Mouse (Mus musculus) cerebellum, postnatal 36 days (tissue): Measurements from ENCODE around the gene Gng12.
"Not testable (repeated sequence)": the region's sequence is repeated elsewhere in the genome, so short reads cannot be mapped to it uniquely, and the experiment has no call there.

Source experiments
- DNase-seq, 2 experiments: peaks; one replicate each; pipeline ENCODE4 v3.0.0; 2021 to 2022; ENCODE audit warnings: mixed read lengths in 2 of 2

Gene Gng12

GRCm38 (mm10) chr6:66994981-66995380, 98.8 kb downstream of the Gng12 start:
- no peak for DNase-seq

GRCm38 (mm10) chr6:66995825-66996224, 99.6 kb downstream of the Gng12 start:
- no peak for DNase-seq

GRCm38 (mm10) chr6:66996257-66996656, 100.1 kb downstream of the Gng12 start:
- no peak for DNase-seq

DNA sequence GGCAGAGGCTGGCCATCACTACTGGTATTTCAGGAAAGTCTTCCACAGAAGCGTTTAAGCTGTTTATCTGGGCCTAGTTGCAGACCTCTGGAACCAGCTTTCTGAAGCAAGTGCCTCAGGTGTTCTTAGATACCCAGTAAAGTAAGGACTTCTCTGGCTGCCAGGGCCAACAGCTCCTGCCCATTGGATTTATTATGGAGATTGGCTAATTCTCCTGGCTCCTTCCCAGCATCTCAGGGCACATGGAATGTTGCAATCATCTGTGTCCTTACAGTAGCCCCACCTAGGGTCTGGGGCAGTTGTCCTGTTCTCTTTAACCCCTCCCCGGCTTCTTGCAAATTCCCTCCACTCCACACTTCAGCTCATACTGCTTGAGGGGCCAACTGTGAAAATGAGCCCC, 102.4 kb downstream of the Gng12 start:
- no peak for DNase-seq

- no peak for DNase-seq
Observed at GRCm38 (mm10) chr6:66999800-67000199, 103.6 kb downstream of the Gng12 start.

- DNase-seq = no peak
Observed at GRCm38 (mm10) chr6:67009888-67010287, 113.7 kb downstream of the Gng12 start.

DNA sequence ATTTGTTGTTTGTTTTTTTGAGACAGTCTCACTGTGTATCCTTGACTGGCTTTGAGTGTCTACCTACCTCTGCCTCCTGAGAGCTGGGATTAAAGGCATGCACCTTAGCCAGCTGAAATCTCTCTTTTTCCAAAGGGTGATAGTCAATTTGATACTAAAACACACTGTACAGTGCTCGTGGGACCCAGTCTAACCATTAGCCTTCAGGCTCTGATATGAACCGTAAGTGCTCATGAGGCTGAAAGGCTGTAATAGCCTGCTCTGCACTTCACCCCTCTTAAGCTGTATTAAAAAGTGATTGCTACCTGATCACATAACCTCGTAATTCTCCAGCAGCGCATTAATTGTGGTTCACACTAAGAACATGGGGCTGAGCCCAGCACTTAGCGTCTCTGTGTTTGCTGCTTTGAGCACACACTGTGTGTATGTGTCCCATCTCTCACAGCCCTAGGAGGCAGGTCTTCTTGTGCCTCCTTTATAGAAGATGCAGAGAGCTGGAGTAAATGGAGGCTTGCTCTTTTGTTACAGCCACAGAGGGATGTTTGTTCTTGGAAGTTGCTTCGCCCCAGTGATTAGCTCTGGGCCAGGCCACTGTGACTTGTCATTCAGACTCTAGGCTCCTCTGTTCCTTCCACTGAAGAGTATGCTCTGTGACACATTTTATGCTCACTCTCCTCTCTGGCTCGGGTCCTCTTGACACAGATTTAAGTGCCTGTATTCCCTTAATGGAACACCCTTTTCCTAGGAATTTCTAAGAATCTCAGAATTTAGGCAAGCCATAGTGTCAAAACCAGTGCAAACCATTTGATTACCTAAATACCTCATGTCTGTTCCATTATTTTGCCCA, 114.4 kb downstream of the Gng12 start:
- no peak for DNase-seq

DNA sequence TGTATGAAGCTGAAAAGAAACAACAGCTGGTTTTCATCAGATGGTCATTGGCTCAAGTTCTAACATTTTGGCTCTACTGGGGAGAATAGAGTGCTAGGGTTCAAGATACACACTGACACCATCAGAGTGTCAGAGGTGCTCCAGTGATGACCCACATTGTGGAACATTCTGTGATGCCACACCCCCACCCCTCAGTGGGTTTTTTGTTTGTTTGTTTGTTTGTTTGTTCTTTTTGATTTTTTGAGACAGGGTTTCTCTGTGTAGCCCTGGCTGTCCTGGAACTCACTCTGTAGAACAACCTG, 115.0 kb downstream of the Gng12 start:
- no peak for DNase-seq

GRCm38 (mm10) chr6:67013293-67013948, 117.2 kb downstream of the Gng12 start:
- no peak for DNase-seq

DNA sequence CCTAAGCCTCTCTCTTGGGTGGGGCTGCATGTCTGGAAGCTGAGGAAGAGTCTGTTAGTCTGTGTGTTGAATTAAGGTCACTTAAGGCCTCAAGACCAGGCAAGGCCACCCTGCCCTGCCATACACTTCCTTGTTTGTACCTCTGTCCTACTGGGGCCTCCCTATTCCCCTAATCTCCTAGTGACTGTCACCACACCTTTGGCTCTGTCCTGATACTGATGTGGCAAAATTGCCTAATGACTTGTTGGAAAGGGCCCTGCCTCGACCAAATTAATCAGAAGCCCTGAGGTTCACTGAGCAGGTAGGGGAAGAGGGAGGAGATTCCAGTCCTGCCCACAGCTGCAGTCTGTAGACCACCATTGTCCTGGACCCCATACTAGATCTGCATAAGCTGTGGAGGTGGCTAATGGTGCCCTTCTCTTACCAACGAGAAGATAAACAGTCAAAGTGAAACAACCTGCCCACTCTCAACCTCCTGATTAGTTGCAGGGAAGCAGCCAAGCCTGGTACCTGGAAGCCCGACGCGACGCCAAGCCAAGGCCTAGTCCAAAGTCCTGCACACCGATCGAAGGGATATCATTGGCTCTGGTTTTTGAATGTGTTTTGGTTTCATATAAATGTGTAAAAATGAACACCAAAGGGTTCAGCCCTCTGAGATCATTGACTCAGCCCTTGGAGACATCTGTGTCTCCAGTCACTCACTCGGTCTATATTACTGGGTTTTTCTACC, 117.9 kb downstream of the Gng12 start:
- DNase-seq = no peak

DNA sequence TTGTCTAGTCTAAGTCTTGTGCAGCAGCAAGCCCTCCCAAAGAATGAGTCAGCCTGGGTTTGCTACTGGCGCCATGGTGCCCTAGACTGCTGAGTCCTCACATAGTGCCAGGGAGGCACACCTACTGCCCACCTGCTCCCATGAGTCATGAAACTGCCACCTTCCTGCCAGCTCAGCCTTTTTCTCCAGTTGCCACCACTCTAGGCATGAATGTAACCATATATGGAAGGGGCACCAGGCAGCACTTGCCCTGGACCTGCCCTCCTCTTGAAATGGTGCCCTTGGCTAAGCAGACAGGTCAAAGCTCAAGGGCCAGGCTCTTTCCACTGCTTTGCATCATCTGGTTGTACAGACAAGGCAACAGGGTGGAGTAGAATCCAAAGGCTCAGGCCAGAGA, 118.5 kb downstream of the Gng12 start:
- DNase-seq = no peak

GRCm38 (mm10) chr6:67015739-67016519, 119.7 kb downstream of the Gng12 start:
- no peak for DNase-seq

- no peak for DNase-seq
Observed at GRCm38 (mm10) chr6:67016520-67017111, 120.4 kb downstream of the Gng12 start.

- DNase-seq = no peak
Observed at GRCm38 (mm10) chr6:67018365-67018764, 122.2 kb downstream of the Gng12 start.

GRCm38 (mm10) chr6:67019001-67019400, 122.8 kb downstream of the Gng12 start:
- DNase-seq = not testable (repeated sequence)

GRCm38 (mm10) chr6:67021308-67021707, 125.1 kb downstream of the Gng12 start:
- no peak for DNase-seq

DNA sequence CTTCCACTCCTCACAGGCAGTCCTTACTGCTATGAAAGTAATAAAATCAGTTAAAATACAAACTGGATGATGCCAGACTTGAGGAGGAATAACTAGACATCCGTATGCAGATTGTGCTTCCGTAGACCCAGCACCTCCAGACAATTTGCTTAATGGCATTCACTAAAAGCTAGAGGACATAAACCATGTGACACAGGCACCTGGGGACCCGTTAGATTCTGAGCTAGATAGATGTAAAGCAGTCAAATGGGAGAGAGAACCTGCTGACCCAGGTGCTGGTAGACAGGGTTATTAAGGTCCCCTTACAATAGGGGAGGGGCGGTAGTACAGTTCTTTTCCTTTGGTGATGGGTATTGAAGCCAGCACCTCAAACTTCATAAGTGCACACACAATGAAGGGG, 127.5 kb downstream of the Gng12 start:
- DNase-seq = no peak

DNA sequence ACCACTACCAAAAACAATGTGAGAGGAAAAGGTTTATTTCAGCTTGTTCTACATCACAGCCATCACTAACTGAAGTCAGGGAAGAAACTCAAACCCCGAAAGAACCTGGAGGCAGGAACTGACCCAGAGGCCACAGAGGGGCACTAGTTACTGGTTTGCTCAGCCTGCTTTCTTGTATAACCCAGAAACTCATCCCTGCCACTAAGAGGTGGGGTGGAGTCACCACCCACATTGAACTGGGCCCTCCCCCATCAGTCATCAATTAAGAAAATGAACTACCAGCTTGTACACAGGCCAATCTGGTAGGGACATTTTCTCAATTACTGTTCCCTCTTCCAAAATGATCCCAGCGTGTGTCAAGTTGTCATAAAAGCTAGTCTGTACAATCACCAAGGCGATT, 130.5 kb downstream of the Gng12 start:
- no peak for DNase-seq

DNA sequence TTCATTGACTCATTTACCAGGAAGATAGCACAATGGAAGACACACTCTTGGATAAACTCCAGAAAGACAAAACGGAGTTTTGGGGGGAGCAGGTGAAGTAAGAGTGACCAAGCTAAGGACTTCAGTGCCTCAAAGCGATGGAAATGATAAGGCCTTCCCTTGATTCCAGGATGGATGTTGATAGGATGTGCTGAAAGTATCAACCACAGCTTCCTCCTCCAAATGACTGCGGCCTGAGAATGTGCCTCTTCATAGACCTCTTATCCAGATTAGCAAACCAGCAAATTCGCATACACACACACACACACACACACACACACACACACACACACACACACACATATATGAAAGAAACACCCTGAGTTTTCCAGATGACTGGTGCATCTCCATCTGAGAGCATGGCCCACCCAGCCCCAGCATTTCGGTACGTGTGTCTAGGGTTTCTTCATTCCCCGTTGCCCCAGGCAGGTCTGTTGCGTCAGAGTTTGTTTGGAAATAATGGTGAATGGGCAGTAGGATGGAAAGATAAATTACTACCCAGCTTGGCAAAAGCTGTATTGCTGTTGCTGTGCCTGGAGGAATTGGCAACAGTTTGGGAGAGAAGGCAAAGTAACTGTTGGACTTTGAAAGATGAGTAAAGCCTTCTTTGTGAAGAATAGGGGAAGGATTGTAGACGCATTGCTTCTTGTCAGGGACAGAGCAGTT, 131.4 kb downstream of the Gng12 start:
- no peak for DNase-seq

GRCm38 (mm10) chr6:67029312-67029950, 133.2 kb downstream of the Gng12 start:
- no peak for DNase-seq

GRCm38 (mm10) chr6:67029987-67030386, 133.8 kb downstream of the Gng12 start:
- no peak for DNase-seq
